Comparison of ENCODE assay signal across 9 mouse cellular contexts in the genomic region with DNA sequence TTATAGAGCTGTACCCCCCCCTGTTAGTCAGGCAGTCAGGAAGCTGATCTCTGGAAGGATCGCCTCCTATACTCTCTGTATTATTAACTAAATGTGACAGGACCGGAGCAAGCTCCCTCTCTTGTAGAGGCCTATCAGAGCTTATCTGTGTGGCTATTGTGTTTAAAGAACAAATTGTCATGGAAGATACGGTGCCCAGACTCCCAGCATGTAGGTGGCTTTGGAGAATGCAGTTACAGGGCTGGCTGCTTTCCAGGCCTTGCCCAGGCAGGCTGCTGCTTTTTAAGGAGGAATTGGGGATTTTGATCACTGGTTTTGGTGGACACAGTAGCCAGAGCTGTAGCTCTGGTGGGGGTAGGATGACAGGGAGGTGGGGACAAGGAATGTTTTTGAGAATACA.
A peak's percentile ranks its signal among the peaks of the same experiment; 100 is the strongest.
DNase-seq lines count a peak whose midpoint lies in the region; TF ChIP-seq lines count a peak whose summit lies in the region.
"Had no signal": no experiment of that assay in that cellular context is flagged by ENCODE, and none has a peak within 500 bp of the region (broad histone marks: within the 10 kb centered on the region; RNA-seq: fewer than 3 reads in every experiment).

No protein-coding gene starts in this region.

- peak; percentile 31 for DNase-seq in adrenal gland, adult 2 months
- no peak for DNase-seq in adrenal gland, adult 18-20 months (ENCODE audit: low spot score in 2 of 2)
- DNase-seq in liver, adult 2 months (ENCODE audit: extremely low read depth, low read depth, low spot score) = peak; percentile 53
- DNase-seq in liver = no peak
- DNase-seq in cerebellum, adult 8-10 months = peak; percentile 64
- DNase-seq in retina, embryonic 14.5 days (ENCODE audit: low spot score) = peak; percentile 30
- no peak for DNase-seq in gastrocnemius, adult 18-20 months (ENCODE audit: low spot score)
- no peak for DNase-seq in frontal cortex, postnatal 25 days (ENCODE audit: low spot score in 2 of 2)

- peaks cover 8% of the 10 kb centered on the region for H3K36me3 ChIP-seq in liver, adult 2 months (ENCODE audit: control insufficient read depth, insufficient read depth, low read length)

- no peak for TF ChIP-seq POLR2A in liver, adult 2 months (IDR thresholded peaks at IDR 0.05; ENCODE audit: extremely low read depth, insufficient read depth, low read length)

- H3K4me1 ChIP-seq in liver, adult 2 months (ENCODE audit: control insufficient read depth, insufficient read depth, low read length) = peaks cover 36% of the 10 kb centered on the region

- H3K27me3 ChIP-seq in liver, adult 2 months (ENCODE audit: control insufficient read depth, insufficient read depth, low read length) = no peaks in the 10 kb centered on the region
- H3K27me3 ChIP-seq: liver, embryonic 15.5 days had no signal

- H3K79me2 ChIP-seq in liver, adult 2 months (ENCODE audit: control insufficient read depth, insufficient read depth, low read length) = peaks cover 36% of the 10 kb centered on the region

- WGBS in liver, adult 2 months = 9% methylated on average over 3 of the region's 3 CpGs

- H3K27ac ChIP-seq in liver, adult 2 months (replicated peaks; ENCODE audit: insufficient read depth, low read depth, low read length) = peak overlapping the region; percentile 3; the same call in 1 of the 2 replicates
- H3K27ac ChIP-seq: liver, embryonic 15.5 days had no signal

- no peak overlapping the region; the same call in 1 of the 2 replicates for H3K9ac ChIP-seq in liver, adult 2 months (ENCODE audit: low read depth, low read length)
- H3K9ac ChIP-seq: liver, embryonic 15.5 days had no signal

- H3K4me3 ChIP-seq in liver, adult 2 months (ENCODE audit: insufficient read depth, low read depth, low read length) = no peak overlapping the region
- H3K4me3 ChIP-seq: liver, embryonic 15.5 days had no signal

- TF ChIP-seq CTCF in liver, adult 2 months (IDR thresholded peaks at IDR 0.05; ENCODE audit: low read depth, low read length) = no peak

Comparison
In these comparisons a context has a peak if more than half of its experiments do, and no peak if none do; other contexts are left out.
1. DNase-seq: peak in adrenal gland, adult 2 months (single experiment), liver, adult 2 months (single experiment), cerebellum, adult 8-10 months (single experiment) and retina, embryonic 14.5 days (single experiment); none in adrenal gland, adult 18-20 months (0 of 2), liver (single experiment), gastrocnemius, adult 18-20 months (single experiment) and frontal cortex, postnatal 25 days (0 of 2).